Mouse (Mus musculus) left cerebral cortex, adult 18-20 months (tissue): ENCODE results near the gene Luc7l2. TPM values are rescaled to one million over a fixed set of nuclear protein-coding genes. Genes with fewer than 3 reads are reported as not detected.

Experiments
- DNase-seq, 2 experiments: peaks; one replicate each; pipeline ENCODE4 v3.0.0; 2021 to 2022; ENCODE audit warnings: low spot score in 2 of 2, mixed read lengths in 1 of 2
- microRNA-seq, 2 experiments: library from miRNA; unstranded; fragments of <30 nt; microRNA quantifications; one replicate each; pipeline ENCODE4 v1.2.0; 2021
- total RNA-seq, 2 experiments: library from RNA; stranded (reverse); gene quantifications; 2 replicates each; pipeline ENCODE4 v1.2.3; 2021

The Luc7l2 gene
- total RNA-seq, 2 experiments from 2014 or later = 141 to 156 TPM

DNA sequence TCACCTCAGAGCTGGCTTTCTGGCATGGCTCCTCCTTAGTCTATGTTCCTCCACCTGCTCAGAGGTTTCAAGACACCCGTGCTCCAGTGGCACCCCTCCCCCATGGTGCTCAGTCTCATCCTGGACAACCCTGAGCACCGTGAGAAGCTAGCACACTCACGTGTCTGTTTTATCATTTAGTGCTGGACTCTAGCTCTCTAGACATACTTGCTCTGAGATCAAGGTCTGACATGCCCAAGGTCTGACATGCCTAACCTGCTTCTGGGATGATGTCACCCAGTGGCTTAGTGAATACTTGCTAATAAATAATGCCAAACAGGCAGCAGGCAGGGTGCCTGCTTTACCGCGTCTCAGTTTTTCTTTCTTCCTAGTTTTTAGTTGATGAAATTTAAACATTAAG, 91.5 kb downstream of the Luc7l2 start:
- DNase-seq = no peak

DNA sequence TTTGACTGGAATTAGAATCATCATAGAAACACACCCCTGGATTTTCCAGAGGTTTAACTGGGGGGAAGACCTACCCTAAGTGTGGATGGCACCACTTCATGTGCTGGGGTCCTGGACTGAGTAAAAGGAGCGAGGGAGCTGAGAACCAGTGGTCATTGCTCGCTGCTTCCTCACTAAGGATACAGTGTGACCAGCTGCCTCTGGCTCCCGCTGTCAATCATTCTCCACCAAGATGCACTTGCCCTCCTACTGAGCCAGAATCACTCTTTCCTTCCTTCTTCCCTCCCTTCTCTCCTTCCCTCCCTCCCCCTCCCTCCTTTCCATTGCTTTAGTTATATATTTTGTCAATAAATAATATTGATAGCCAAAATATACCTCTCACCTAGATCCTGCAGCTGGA, 91.9 kb downstream of the Luc7l2 start:
- DNase-seq = no peak

DNA sequence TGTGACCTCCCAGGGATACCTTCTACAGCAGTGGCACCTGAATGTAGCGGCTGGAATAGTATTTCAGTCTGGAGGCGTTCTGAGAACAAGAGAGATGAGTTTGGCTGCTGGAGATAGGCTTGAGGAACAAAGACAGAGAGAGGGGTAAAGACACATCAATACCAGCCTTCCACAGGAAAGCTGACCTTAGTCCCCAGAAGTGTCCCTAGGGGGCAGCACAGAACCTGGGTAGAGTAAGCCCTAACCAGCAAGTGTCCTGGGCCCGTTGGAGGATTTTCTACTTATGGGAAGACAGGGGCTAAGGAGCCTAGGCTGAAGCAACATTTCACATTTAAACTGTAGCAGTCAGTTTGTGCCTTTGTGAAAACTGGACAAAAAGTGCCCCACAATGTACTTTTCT, 98.4 kb downstream of the Luc7l2 start:
- DNase-seq = no peak

DNA sequence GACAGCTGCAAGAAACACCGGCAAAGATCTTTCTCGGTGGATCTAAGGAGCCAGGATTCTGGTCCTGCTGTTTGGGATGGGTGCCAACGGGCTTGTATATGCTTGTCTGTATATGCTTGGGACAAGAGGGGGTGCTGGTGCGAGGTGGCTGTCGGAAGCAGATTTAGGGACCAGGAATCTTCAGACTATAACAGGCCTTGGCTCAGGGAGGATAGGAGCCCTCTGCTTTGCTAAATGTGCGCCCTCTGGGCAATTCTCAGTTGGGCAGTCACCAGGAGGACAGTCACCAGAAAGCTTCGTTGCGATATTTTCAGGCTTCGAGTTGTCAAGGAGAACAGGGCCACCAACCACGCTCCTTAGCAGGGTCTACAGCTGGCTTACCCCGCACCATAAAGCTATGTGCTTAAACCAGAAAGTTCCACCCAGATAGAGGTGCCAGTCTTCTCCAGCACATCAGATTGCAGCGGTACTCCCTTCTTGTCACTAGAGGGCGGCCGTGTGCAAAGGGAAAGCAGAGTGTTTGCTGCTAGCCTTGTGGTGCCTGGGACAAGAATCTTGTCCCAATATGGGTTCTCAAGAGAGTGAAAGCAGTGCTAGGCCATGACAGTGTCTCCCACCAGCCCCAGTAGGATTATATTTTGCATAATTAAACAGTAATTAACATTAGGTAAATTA, 99.3 kb downstream of the Luc7l2 start:
- DNase-seq = peak; percentile 70 to 72

Small RNAs within 50 kb of the gene (microRNA-seq; reads per million reads assigned to microRNA genes)
- 0 reads per million in 2 experiments for gene Mir7670

Other genes starting within 250 kb of the Luc7l2 start
- gene Zc3hav1, start 196.7 kb upstream of the Luc7l2 start, total RNA-seq = 1 to 10 TPM; 4.6 to 4.9 TPM
- gene Ttc26, start 169.9 kb upstream of the Luc7l2 start, total RNA-seq = 10 to 100 TPM; 10.6 to 11.9 TPM
- 10 to 100 TPM; 55.2 to 55.9 TPM for gene Ubn2, start 117.4 kb upstream of the Luc7l2 start, total RNA-seq
- gene Fmc1, start 17.8 kb upstream of the Luc7l2 start, total RNA-seq = 10 to 100 TPM; 55.8 to 57.9 TPM
- gene Klrg2, start 85.9 kb downstream of the Luc7l2 start, total RNA-seq = 1 to 10 TPM in 1 of 2 experiments, under 1 TPM in 1; 0.30 to 1.0 TPM
- gene Clec2l, start 111.7 kb downstream of the Luc7l2 start, total RNA-seq = 10 to 100 TPM; 59.8 to 63.5 TPM